Mouse (Mus musculus) liver, postnatal 0 days (tissue): ENCODE measurements around the gene Rab20. TPM values are rescaled to one million over a fixed set of nuclear protein-coding genes. Genes with fewer than 3 reads are reported as not detected.

Experiments
- ATAC-seq: fragments of 200-750 bp; cut with Nextera tagmentation; 2 replicates; pipeline ENCODE4 v1.8.0; 2017; ENCODE audit warnings: mild to moderate bottlenecking, moderate library complexity
- DNase-seq: peaks from one replicate; pipeline ENCODE4 v3.0.0-alpha.2; 2016
- H3K27ac ChIP-seq: fragments of 300-500 bp; sonication (generic); 2 replicates; pipeline ENCODE4 v1.5.1; 2014; ENCODE audit warnings: antibody characterized with exemption, moderate library complexity, mild to moderate bottlenecking, low read depth
- H3K27me3 ChIP-seq: fragments of 300-500 bp; sonication (generic); 2 replicates; pipeline ENCODE4 v1.6.1; 2014; ENCODE audit warnings: low read length, control low read depth, mixed read lengths; ENCODE audit not compliant: insufficient read depth
- H3K36me3 ChIP-seq: fragments of 300-500 bp; sonication (generic); replicated peaks from 2 replicates; pipeline ENCODE4 v1.6.1; 2014; ENCODE audit warnings: mild to moderate bottlenecking, control low read depth, low read length, moderate library complexity, mixed read lengths; ENCODE audit not compliant: insufficient read depth
- H3K4me1 ChIP-seq: fragments of 300-500 bp; sonication (generic); 2 replicates; pipeline ENCODE4 v1.6.1; 2014; ENCODE audit warnings: antibody characterized with exemption, mild to moderate bottlenecking, control low read depth; ENCODE audit not compliant: insufficient read depth
- H3K4me2 ChIP-seq: fragments of 300-500 bp; sonication (generic); 2 replicates; pipeline ENCODE4 v1.6.1; 2014; ENCODE audit warnings: low read depth, mild to moderate bottlenecking, low read length, moderate library complexity, mixed read lengths
- H3K4me3 ChIP-seq: fragments of 300-500 bp; sonication (generic); 2 replicates; pipeline ENCODE4 v1.5.1; 2014; ENCODE audit warnings: low read depth, low read length
- H3K9ac ChIP-seq: fragments of 300-500 bp; sonication (generic); replicated peaks from 2 replicates; pipeline ENCODE4 v1.6.1; 2014; ENCODE audit warnings: mild to moderate bottlenecking, moderate library complexity
- H3K9me3 ChIP-seq: fragments of 300-500 bp; sonication (generic); 2 replicates; pipeline ENCODE4 v1.6.1; 2016; ENCODE audit warnings: mild to moderate bottlenecking, control low read depth, low read length, mixed read lengths
- CTCF ChIP-seq: sonication (generic); IDR thresholded peaks from 2 replicates; pipeline ENCODE4 v1.5.1; 2016; ENCODE audit warnings: antibody characterized with exemption, low read depth
- EP300 ChIP-seq: IDR thresholded peaks from 2 replicates; pipeline ENCODE4 v1.6.1; 2016; ENCODE audit warnings: antibody characterized with exemption, low read depth, mild to moderate bottlenecking
- WGBS: fragments of 180-500 bp; shearing (Covaris S2); extraction: QIAGEN DNeasy Blood & Tissue Kit; methylation state at CpG from one replicate; pipeline ENCODE4 v1.1.7; 2014; ENCODE audit not compliant: insufficient replicate concordance; 5-methylcytosine and 5-hydroxymethylcytosine counted together
- polyA plus RNA-seq: library from polyadenylated mRNA; unstranded; fragments of >200 nt; fragmentation: Nextera tagmentation; extraction: Ambion mirVana; gene quantifications from 2 replicates; pipeline ENCODE4 v1.2.1, GENCODE M21; 2015

Gene Rab20
- polyA plus RNA-seq, 1 experiment from 2014 or later, result 10.7 TPM

GRCm38 (mm10) chr8:11513247-11513646 lies 34.7 kb upstream of the Rab20 start:
- H3K36me3 ChIP-seq, result peaks cover 60% of the 10 kb centered on the region
- H3K4me3 ChIP-seq, result no peak overlapping the region
- no peak overlapping the region; the same call in 1 of the 2 replicates for H3K9ac ChIP-seq
- H3K27me3 ChIP-seq, result no peaks in the 10 kb centered on the region
- no peaks in the 10 kb centered on the region for H3K4me1 ChIP-seq
- H3K27ac ChIP-seq, result no peak overlapping the region
- no peaks in the 10 kb centered on the region for H3K9me3 ChIP-seq
- TF ChIP-seq EP300, result no peak
- DNase-seq, result no peak
- H3K4me2 ChIP-seq, result no peak overlapping the region
- 66% methylated on average over 5 of the region's 5 CpGs for WGBS
- ATAC-seq, result no peak

- DNase-seq, result no peak
- H3K9ac ChIP-seq, result no peak overlapping the region; the same call in none of the 2 replicates
Observed at GRCm38 (mm10) chr8:11512711-11513110, 34.2 kb upstream of the Rab20 start.

GRCm38 (mm10) chr8:11510971-11511370 lies 32.5 kb upstream of the Rab20 start:
- no peak overlapping the region for H3K27ac ChIP-seq
- 84% methylated on average over 5 of the region's 5 CpGs for WGBS
- TF ChIP-seq EP300 (no peak), CTCF (no peak)
- no peaks in the 10 kb centered on the region for H3K4me1 ChIP-seq
- H3K27me3 ChIP-seq, result no peaks in the 10 kb centered on the region
- no peaks in the 10 kb centered on the region for H3K9me3 ChIP-seq
- peaks cover 76% of the 10 kb centered on the region for H3K36me3 ChIP-seq
- DNase-seq (no peak), ATAC-seq (no peak)
- H3K4me2 ChIP-seq, result no peak overlapping the region
- H3K4me3 ChIP-seq, result no peak overlapping the region
- no peak overlapping the region for H3K9ac ChIP-seq

More at GRCm38 (mm10) chr8:11512711-11513110, 34.2 kb upstream of the Rab20 start:
- Histone ChIP-seq H3K27ac (no peak overlapping the region), H3K4me3 (no peak overlapping the region), H3K4me1 (no peaks in the 10 kb centered on the region), H3K36me3 (peaks cover 61% of the 10 kb centered on the region), H3K9me3 (no peaks in the 10 kb centered on the region), H3K4me2 (no peak overlapping the region), H3K27me3 (no peaks in the 10 kb centered on the region)
- TF ChIP-seq EP300, result no peak
- 0 out of 2 replicates have a peak, but pooled peaks have one; percentile 14 for TF ChIP-seq CTCF
- WGBS, result 44% methylated on average over 9 of the region's 9 CpGs
- ATAC-seq, result peak; percentile 78

- Histone ChIP-seq H3K4me3 (no peak overlapping the region), H3K27ac (no peak overlapping the region), H3K9me3 (no peaks in the 10 kb centered on the region), H3K27me3 (no peaks in the 10 kb centered on the region), H3K36me3 (peaks cover 90% of the 10 kb centered on the region), H3K4me1 (no peaks in the 10 kb centered on the region), H3K4me2 (no peak overlapping the region), H3K9ac (no peak overlapping the region)
- no peak for ATAC-seq
- WGBS, result 84% methylated on average over 10 of the region's 10 CpGs
- DNase-seq, result no peak
- TF ChIP-seq CTCF, result no peak
- TF ChIP-seq EP300, result no peak
Observed at GRCm38 (mm10) chr8:11508880-11509279, 30.4 kb upstream of the Rab20 start.

GRCm38 (mm10) chr8:11506802-11507201 lies 28.3 kb upstream of the Rab20 start:
- Histone ChIP-seq H3K9me3 (no peaks in the 10 kb centered on the region), H3K9ac (no peak overlapping the region), H3K36me3 (peaks cover 80% of the 10 kb centered on the region), H3K4me1 (no peaks in the 10 kb centered on the region), H3K4me3 (no peak overlapping the region), H3K27me3 (no peaks in the 10 kb centered on the region), H3K4me2 (no peak overlapping the region), H3K27ac (no peak overlapping the region)
- WGBS, result 60% methylated on average over 6 of the region's 6 CpGs
- ATAC-seq, result peak; percentile 64
- DNase-seq, result peak; percentile 79
- TF ChIP-seq CTCF, result peak; percentile 81
- TF ChIP-seq EP300, result no peak

GRCm38 (mm10) chr8:11506074-11506473 lies 27.6 kb upstream of the Rab20 start:
- 78% methylated on average over 14 of the region's 14 CpGs for WGBS

More at GRCm38 (mm10) chr8:11506074-11506473, 27.6 kb upstream of the Rab20 start:
- DNase-seq, result no peak
- Histone ChIP-seq H3K9ac (no peak overlapping the region), H3K9me3 (no peaks in the 10 kb centered on the region), H3K4me1 (no peaks in the 10 kb centered on the region), H3K4me3 (no peak overlapping the region), H3K36me3 (peaks cover 73% of the 10 kb centered on the region), H3K4me2 (no peak overlapping the region), H3K27me3 (no peaks in the 10 kb centered on the region), H3K27ac (no peak overlapping the region)
- no peak for ATAC-seq
- TF ChIP-seq EP300 (no peak), CTCF (no peak)
